Mouse (Mus musculus): ENCODE measurements at regions not wholly inside any gene's neighbourhood (a gene's known extent, or its start where the extent isn't known, plus 50 kb on each side); places are given as distances from the start of the nearest gene placed in this dataset.
"Not testable (repeated sequence)": the region's sequence is repeated elsewhere in the genome, so short reads cannot be mapped to it uniquely, and the experiment has no call there.

- DNase-seq (ENCODE audit: inconsistent ontology term) = no peak
Measured at GRCm38 (mm10) chr3:111402135-111402534, 1151.3 kb upstream of the Prmt6 start.

DNA sequence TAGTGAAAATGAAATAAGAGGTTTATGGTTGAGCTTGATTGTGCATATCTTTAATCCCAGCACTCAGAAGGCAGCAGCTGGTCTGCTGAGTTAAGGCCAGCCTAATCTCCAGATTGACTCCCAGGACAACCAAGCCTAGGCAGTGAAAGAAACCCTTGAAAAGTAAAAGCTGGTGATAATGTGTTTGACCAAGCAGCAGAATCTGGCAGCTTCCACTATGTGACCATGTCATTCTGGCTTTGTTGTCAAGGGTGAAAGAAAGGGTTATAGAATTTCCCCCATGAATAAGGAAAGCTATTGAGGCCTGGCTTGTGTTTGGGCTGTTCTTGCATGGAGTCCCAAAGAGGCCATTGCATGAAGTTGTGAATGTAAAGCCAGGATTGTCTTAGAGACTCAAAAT, 1142.3 kb upstream of the Prmt6 start:
- DNase-seq (ENCODE audit: inconsistent ontology term) = peak; percentile 52

DNA sequence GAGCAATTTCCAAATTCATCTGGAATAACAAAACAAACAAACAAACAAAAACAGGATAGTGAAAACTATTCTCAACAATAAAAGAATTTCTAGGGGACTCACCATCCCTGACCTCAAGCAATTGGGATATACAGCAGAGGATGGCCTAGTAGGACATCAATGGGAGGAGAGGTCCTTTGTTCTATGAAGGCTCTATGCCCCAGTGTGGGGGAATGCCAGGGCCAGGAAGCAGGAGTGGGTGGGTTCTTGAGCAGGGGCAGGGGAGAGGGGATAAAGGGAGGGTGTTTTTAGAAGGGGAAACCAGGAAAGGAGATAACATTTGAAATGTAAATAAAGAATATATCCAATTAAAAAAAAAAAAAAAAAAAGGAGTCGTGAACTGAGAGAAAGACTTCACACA, 1141.9 kb upstream of the Prmt6 start:
- DNase-seq (ENCODE audit: inconsistent ontology term) = not testable (repeated sequence)

GRCm38 (mm10) chr3:111386745-111387144, 1135.9 kb upstream of the Prmt6 start:
- no peak for DNase-seq (ENCODE audit: inconsistent ontology term)

GRCm38 (mm10) chr3:111386334-111386733, 1135.5 kb upstream of the Prmt6 start:
- no peak for DNase-seq (ENCODE audit: inconsistent ontology term)

- DNase-seq (ENCODE audit: inconsistent ontology term) = no peak
Measured at GRCm38 (mm10) chr3:111385627-111386026, 1134.8 kb upstream of the Prmt6 start.

- no peak for DNase-seq (ENCODE audit: inconsistent ontology term)
Measured at GRCm38 (mm10) chr3:111371259-111371658, 1120.5 kb upstream of the Prmt6 start.

DNA sequence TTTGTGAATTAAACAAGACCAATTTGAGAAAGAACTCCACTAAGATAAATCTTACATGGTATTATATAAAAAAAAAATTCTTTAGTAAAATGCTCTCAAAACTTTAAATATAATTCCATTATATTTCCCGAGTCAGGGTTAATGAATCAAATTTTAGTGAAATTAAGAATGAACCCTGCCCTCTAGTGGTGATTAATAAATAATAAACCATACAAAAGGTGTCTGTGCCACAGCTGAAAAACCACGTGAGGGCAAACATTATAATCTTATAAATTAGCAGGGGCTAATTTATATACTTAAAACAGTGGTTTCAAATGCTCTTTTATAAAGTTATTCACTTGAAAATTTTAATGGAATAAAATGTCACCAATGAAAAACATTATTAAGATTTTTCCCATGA, 1087.4 kb upstream of the Prmt6 start:
- peak; percentile 9 for DNase-seq (ENCODE audit: inconsistent ontology term)

GRCm38 (mm10) chr3:111291018-111291538, 1040.3 kb upstream of the Prmt6 start:
- no peak for DNase-seq (ENCODE audit: inconsistent ontology term)

DNA sequence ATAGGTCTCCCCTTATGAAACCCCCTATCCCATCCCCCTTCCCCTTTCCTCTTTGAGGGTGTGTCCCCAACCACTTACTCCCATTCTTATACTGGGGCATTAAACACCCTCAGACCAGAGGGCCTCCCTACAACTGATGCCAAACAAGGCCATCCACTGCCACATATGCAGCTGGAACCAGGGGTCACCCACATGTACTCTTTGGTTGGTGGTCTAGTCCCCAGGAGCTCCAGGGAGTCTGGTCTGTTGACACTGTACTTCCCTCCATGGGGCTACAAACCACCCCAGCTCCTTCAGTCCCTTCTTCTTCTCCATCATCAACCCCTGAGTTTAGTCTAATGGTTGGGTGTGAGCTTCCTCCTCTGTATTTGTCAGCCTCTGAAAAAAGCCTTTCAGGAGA, 1030.8 kb upstream of the Prmt6 start:
- no peak for DNase-seq (ENCODE audit: inconsistent ontology term)
